Mouse (Mus musculus) layer of hippocampus, adult 2 months (tissue): ENCODE results near the gene Ntsr1. TPM values are rescaled to one million over a fixed set of nuclear protein-coding genes. Genes with fewer than 3 reads are reported as not detected.

Source experiments
- DNase-seq, 2 experiments: peaks; one replicate each; pipeline ENCODE4 v3.0.0; 2022; ENCODE audit warnings: low spot score in 2 of 2
- H3K27ac ChIP-seq: fragments of 200-600 bp; 2 replicates; pipeline ENCODE4 v1.8.1; 2022
- H3K4me3 ChIP-seq: fragments of 200-600 bp; 2 replicates; pipeline ENCODE4 v1.8.1; 2022; ENCODE audit warnings: mild to moderate bottlenecking
- CTCF ChIP-seq: fragments of 200-600 bp; conservative IDR thresholded peaks from 2 replicates; pipeline ENCODE4 v1.8.1; 2022; ENCODE audit warnings: antibody characterized with exemption, mild to moderate bottlenecking, moderate library complexity
- total RNA-seq, 2 experiments: library from RNA; stranded (reverse); gene quantifications; 2 replicates each; pipeline ENCODE4 v1.2.3; 2021

The Ntsr1 gene
- total RNA-seq, 2 experiments from 2014 or later: 3.7 TPM

GRCm38 (mm10) chr2:180589123-180589831 lies 89.5 kb downstream of the Ntsr1 start, which contains the start of gene Ogfr:
Gene Ogfr (plus strand): TSS chr2:180589245.
- Histone ChIP-seq H3K4me3 (peak within 1 kb of the TSS; percentile 91), H3K27ac (peak within 1 kb of the TSS; percentile 99)
- TF ChIP-seq CTCF: peak; percentile 70
- DNase-seq: peak; percentile 71 to 83

Other genes with a start within 250 kb of the Ntsr1 start
- 100 to 1,000 TPM; 713 to 738 TPM for gene Rps21, start 242.6 kb upstream of the Ntsr1 start, total RNA-seq
- 10 to 100 TPM; 31.6 to 37.5 TPM for gene Cables2, start 226.5 kb upstream of the Ntsr1 start, total RNA-seq
- gene Rbbp8nl, start 210.1 kb upstream of the Ntsr1 start, total RNA-seq: not detected
- not detected for gene Gata5, start 165.3 kb upstream of the Ntsr1 start, total RNA-seq
- 1 to 10 TPM; 1.3 to 1.8 TPM for gene Slco4a1, start 43.7 kb upstream of the Ntsr1 start, total RNA-seq
- gene Mrgbp, start 81.3 kb downstream of the Ntsr1 start, total RNA-seq: 10 to 100 TPM; 19.4 to 23.4 TPM
- gene Ogfr, start 89.3 kb downstream of the Ntsr1 start, total RNA-seq: 10 to 100 TPM; 36.2 to 40.6 TPM
- 10 to 100 TPM in 1 of 2 experiments, 1 to 10 TPM in 1; 6.8 to 10.4 TPM for gene Col9a3, start 97.8 kb downstream of the Ntsr1 start, total RNA-seq
- under 1 TPM in 1 of 2 experiments, not detected in 1; 0.47 TPM for gene Tcfl5, start 142.7 kb downstream of the Ntsr1 start, total RNA-seq
- gene Dido1, start 210.0 kb downstream of the Ntsr1 start, total RNA-seq: 10 to 100 TPM; 58.3 to 60.7 TPM
- 10 to 100 TPM; 57.5 to 60.0 TPM for gene Gid8, start 210.1 kb downstream of the Ntsr1 start, total RNA-seq
- gene Slc17a9, start 225.3 kb downstream of the Ntsr1 start, total RNA-seq: under 1 TPM; 0.64 to 0.77 TPM